8 mouse cellular contexts compared by ENCODE assay signal in the genomic region with DNA sequence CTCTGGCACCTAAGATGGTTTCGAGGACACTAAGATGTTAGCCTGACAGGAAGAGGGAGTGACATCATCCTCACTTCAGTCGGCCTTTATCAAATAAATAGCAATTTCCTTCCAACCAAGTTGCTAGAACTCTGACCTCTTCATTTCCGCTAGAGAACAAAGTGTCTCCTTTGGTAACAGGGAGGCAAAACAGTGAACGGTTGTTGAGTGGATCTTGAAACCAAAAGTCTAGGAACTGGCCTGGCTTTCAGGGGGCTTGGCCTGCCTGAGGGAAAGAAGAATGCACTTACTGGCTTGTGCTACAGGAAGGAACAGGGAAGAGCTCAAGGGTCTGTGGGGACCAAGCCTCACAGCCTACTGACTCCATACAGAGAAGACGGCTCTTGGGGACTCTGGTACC. TPM values are rescaled to one million over a fixed set of nuclear protein-coding genes. Genes with fewer than 3 reads are reported as not detected.
DNase-seq lines count a peak whose midpoint lies in the region; ATAC-seq and TF ChIP-seq lines count a peak whose summit lies in the region.

No protein-coding gene starts in this region.

- TF ChIP-seq CTCF in lung, embryonic 14.5 days (IDR thresholded peaks at IDR 0.05; ENCODE audit: low read depth): no peak

- no peak overlapping the region for H3K9ac ChIP-seq in lung, embryonic 14.5 days
- H3K9ac ChIP-seq in embryonic facial prominence, embryonic 14.5 days (ENCODE audit: low read depth, low read length): no peak overlapping the region
- no peak overlapping the region for H3K9ac ChIP-seq in kidney, embryonic 14.5 days (ENCODE audit: low read depth, low read length)

- no peak overlapping the region for H3K4me2 ChIP-seq in lung, embryonic 14.5 days
- H3K4me2 ChIP-seq in embryonic facial prominence, embryonic 14.5 days (ENCODE audit: low read depth, low read length): no peak overlapping the region
- H3K4me2 ChIP-seq in kidney, embryonic 14.5 days (replicated peaks; ENCODE audit: low read depth, low read length): no peak overlapping the region

- peak; percentile 54 for DNase-seq in lung, embryonic 14.5 days
- no peak for DNase-seq in lung, postnatal 14 days
- peak; percentile 38 for DNase-seq in embryonic facial prominence, embryonic 14.5 days (ENCODE audit: low spot score)
- peak; percentile 9 for DNase-seq in mesoderm, embryonic 11.5 days (ENCODE audit: low read depth, low spot score)
- no peak for DNase-seq in adrenal gland, adult 18-20 months (ENCODE audit: low spot score in 2 of 2)
- no peak for DNase-seq in thymus, postnatal 14 days
- DNase-seq in urinary bladder, postnatal 14 days (ENCODE audit: low spot score): no peak

- ATAC-seq in lung, embryonic 14.5 days (ENCODE audit: insufficient read depth): peak; percentile 31; the same call in 1 of the 2 replicates
- no peak for ATAC-seq in embryonic facial prominence, embryonic 14.5 days (ENCODE audit: low read depth)
- peak; percentile 28; the same call in 1 of the 2 replicates for ATAC-seq in kidney, embryonic 14.5 days (ENCODE audit: low FRiP score, low TSS enrichment)

- H3K36me3 ChIP-seq in lung, embryonic 14.5 days (ENCODE audit: insufficient read depth): no peaks in the 10 kb centered on the region
- no peaks in the 10 kb centered on the region for H3K36me3 ChIP-seq in embryonic facial prominence, embryonic 14.5 days (ENCODE audit: control insufficient read depth, insufficient read depth, low read length)
- no peaks in the 10 kb centered on the region for H3K36me3 ChIP-seq in kidney, embryonic 14.5 days (ENCODE audit: control insufficient read depth, insufficient read depth, low read length)

- peak overlapping the region; percentile 68 for H3K27ac ChIP-seq in lung, embryonic 14.5 days (ENCODE audit: low read depth)
- H3K27ac ChIP-seq in embryonic facial prominence, embryonic 14.5 days (replicated peaks; ENCODE audit: low read depth, low read length): no peak overlapping the region
- no peak overlapping the region; the same call in 1 of the 2 replicates for H3K27ac ChIP-seq in kidney, embryonic 14.5 days (ENCODE audit: low read depth, low read length)

- no peak overlapping the region for H3K4me3 ChIP-seq in lung, embryonic 14.5 days (ENCODE audit: low read depth, low read length)
- H3K4me3 ChIP-seq in embryonic facial prominence, embryonic 14.5 days (ENCODE audit: low read depth, low read length): no peak overlapping the region
- no peak overlapping the region for H3K4me3 ChIP-seq in kidney, embryonic 14.5 days (ENCODE audit: low read length)

- 45% methylated on average over 5 of the region's 5 CpGs for WGBS in lung, embryonic 14.5 days
- WGBS in embryonic facial prominence, embryonic 14.5 days: 65% methylated on average over 5 of the region's 5 CpGs
- WGBS in kidney, embryonic 14.5 days: 85% methylated on average over 5 of the region's 5 CpGs

- H3K27me3 ChIP-seq in lung, embryonic 14.5 days (ENCODE audit: insufficient read depth, low read length): no peaks in the 10 kb centered on the region
- no peaks in the 10 kb centered on the region for H3K27me3 ChIP-seq in embryonic facial prominence, embryonic 14.5 days (replicated peaks; ENCODE audit: control insufficient read depth, insufficient read depth, low read length)
- H3K27me3 ChIP-seq in kidney, embryonic 14.5 days (ENCODE audit: control insufficient read depth, insufficient read depth, low read length): no peaks in the 10 kb centered on the region

- no peaks in the 10 kb centered on the region for H3K9me3 ChIP-seq in lung, embryonic 14.5 days (ENCODE audit: low read depth, low read length)
- peaks cover 9% of the 10 kb centered on the region; the same call in 1 of the 2 replicates for H3K9me3 ChIP-seq in embryonic facial prominence, embryonic 14.5 days (ENCODE audit: control insufficient read depth, low read length)
- H3K9me3 ChIP-seq in kidney, embryonic 14.5 days (ENCODE audit: control insufficient read depth, low read length): no peaks in the 10 kb centered on the region

- H3K4me1 ChIP-seq in lung, embryonic 14.5 days (ENCODE audit: insufficient read depth): no peaks in the 10 kb centered on the region
- peaks cover 2% of the 10 kb centered on the region; the same call in 1 of the 2 replicates for H3K4me1 ChIP-seq in embryonic facial prominence, embryonic 14.5 days (ENCODE audit: control insufficient read depth, insufficient read depth, low read length)
- H3K4me1 ChIP-seq in kidney, embryonic 14.5 days (ENCODE audit: control insufficient read depth, insufficient read depth, low read length): no peaks in the 10 kb centered on the region

RNA-seq across cellular contexts. Expression of gene Mrpl44, which starts 24.6 kb away (rescaled TPM):
- polyA plus RNA-seq in lung, embryonic 14.5 days (2014; fragmentation: Nextera tagmentation; extraction: Ambion mirVana): 50.4 and 52.8 TPM in 2 replicates
- polyA plus RNA-seq in embryonic facial prominence, embryonic 14.5 days (2014; fragmentation: Nextera tagmentation; extraction: Ambion mirVana): 37.4 and 43.4 TPM in 2 replicates
- polyA plus RNA-seq in kidney, embryonic 14.5 days (2014; fragmentation: Nextera tagmentation; extraction: Ambion mirVana): 48.6 and 57.3 TPM in 2 replicates
- total RNA-seq in adrenal gland, adult 18-20 months (2021): 10 to 100 TPM; 43.3 to 54.9 TPM

RNA-seq across cellular contexts. Expression of gene Wdfy1, which starts 24.8 kb away (rescaled TPM):
- 39.9 and 40.2 TPM in 2 replicates for polyA plus RNA-seq in lung, embryonic 14.5 days (2014; fragmentation: Nextera tagmentation; extraction: Ambion mirVana)
- 42.6 and 45.4 TPM in 2 replicates for polyA plus RNA-seq in embryonic facial prominence, embryonic 14.5 days (2014; fragmentation: Nextera tagmentation; extraction: Ambion mirVana)
- 26.3 and 38.8 TPM in 2 replicates for polyA plus RNA-seq in kidney, embryonic 14.5 days (2014; fragmentation: Nextera tagmentation; extraction: Ambion mirVana)
- 10 to 100 TPM; 40.4 to 44.0 TPM for total RNA-seq in adrenal gland, adult 18-20 months (2021)

Comparison
In these comparisons a context has a peak if more than half of its experiments do, and no peak if none do; other contexts are left out.
1. DNase-seq: peak in lung, embryonic 14.5 days (single experiment), embryonic facial prominence, embryonic 14.5 days (single experiment) and mesoderm, embryonic 11.5 days (single experiment); none in lung, postnatal 14 days (single experiment), adrenal gland, adult 18-20 months (0 of 2), thymus, postnatal 14 days (single experiment) and urinary bladder, postnatal 14 days (single experiment).